Mouse (Mus musculus): ENCODE results near the gene Ace.

Ace gene

DNA sequence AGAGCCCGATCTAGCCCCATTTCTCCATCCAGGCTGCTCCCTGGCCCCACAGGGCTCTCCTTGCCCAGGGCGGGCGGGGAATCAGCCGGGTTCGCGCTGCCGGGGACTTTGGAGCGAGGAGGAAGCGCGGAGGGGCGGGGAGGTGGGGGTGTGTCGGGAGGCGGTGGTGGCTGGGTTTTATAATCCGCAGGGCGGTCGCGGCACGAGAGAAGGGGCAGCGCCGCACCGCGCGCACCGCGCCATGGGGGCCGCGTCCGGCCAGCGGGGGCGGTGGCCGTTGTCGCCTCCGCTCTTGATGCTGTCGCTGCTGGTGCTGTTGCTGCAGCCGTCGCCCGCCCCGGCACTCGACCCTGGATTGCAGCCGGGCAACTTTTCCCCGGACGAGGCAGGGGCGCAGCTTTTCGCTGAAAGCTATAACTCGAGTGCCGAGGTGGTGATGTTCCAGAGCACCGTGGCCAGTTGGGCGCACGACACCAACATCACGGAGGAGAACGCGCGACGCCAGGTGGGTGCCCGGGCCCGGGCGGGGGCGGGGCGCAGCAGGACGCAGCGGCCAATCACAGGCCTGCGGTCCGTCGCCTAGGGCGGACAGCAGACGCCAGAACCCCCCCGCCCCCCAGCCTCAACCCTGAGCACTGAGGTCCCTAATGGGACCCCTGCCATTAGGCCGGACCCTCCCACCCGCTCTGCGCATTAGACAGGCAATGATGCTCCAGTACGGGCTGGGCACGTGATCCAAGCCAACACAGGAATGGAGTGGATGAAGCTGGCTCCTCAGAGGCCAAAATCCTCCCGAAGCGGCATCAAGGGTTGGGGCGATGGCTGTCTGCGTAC is at the start of gene Ace:
Ace (plus strand) TSS at position 205 of the 834 bp plus-strand sequence.
- peak in 1 of 2 experiments; percentile 66 for DNase-seq (ENCODE audit: inconsistent age in 2 of 2, low spot score in 1 of 2)

DNA sequence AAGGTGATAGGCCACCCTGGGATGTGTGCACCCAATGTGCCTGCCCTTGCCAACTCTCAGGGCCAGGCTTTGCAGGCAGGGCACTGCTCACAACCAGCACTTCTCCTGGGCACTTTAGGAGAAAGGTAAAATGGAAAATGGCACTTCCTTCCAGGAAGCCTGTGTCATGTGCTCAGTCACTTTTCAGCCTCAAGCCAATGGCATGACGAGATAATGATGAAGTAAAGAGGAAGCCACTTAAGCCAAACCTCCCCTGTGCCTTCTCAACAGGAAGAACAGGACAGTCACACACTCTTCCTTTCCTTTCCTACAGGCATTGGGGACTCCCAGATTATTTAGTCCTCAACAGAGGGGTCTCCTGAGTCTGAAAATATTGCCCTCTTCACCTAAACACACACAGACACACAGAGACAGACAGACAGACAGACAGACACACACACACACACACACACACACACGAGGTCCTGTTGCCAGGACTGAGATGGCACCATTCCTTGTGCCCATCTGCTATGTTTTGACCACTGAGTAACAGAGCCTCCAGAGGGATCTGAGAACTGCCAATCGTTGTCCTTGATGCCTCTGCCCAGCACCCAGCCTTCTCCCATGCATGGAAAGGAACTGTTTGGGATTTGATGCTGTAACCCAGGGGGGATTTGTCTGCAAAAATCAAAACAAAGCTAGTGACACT is 47.5 kb upstream of the Ace start:
- no peak for DNase-seq (ENCODE audit: inconsistent age in 2 of 2, low spot score in 1 of 2)

DNA sequence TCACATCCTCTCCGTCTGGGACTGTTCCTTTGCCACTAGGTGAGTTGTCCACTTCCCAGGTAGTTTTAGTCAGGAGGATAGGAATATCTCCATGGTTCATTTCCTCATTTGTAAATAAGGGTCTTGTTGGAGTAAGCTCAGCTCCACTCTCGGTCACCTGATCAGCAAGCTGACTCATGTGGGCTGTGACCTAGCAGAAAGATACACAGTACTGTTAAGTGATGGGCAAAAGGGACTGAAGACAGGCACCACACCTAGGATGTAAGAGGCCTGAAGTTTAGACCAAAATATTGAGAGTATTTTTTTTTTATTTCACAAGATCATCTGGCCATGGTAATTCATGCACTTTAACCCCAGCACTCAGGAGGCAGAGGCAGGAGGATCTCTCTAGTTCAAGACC is 46.9 kb upstream of the Ace start:
- no peak for DNase-seq (ENCODE audit: inconsistent age in 2 of 2, low spot score in 1 of 2)

DNA sequence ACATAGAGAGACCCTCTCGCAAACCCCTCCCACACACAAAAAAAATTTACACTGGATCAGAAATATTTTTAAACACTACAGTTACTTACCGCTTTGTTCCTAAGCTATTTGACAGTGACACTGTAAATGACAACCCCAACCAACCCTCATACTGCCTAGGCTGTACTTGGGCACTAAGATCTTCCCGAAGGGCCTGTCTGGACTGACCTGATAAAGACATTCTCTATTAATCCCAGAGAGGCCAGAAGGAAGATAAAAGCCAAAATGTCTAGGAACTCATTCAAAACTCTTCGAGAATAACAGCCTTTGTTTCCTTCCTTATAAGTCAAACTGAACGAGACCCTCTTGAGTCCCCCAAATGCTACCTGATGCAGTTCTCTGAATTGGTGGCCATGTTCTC is 46.5 kb upstream of the Ace start:
- no peak for DNase-seq (ENCODE audit: inconsistent age in 2 of 2, low spot score in 1 of 2)

DNA sequence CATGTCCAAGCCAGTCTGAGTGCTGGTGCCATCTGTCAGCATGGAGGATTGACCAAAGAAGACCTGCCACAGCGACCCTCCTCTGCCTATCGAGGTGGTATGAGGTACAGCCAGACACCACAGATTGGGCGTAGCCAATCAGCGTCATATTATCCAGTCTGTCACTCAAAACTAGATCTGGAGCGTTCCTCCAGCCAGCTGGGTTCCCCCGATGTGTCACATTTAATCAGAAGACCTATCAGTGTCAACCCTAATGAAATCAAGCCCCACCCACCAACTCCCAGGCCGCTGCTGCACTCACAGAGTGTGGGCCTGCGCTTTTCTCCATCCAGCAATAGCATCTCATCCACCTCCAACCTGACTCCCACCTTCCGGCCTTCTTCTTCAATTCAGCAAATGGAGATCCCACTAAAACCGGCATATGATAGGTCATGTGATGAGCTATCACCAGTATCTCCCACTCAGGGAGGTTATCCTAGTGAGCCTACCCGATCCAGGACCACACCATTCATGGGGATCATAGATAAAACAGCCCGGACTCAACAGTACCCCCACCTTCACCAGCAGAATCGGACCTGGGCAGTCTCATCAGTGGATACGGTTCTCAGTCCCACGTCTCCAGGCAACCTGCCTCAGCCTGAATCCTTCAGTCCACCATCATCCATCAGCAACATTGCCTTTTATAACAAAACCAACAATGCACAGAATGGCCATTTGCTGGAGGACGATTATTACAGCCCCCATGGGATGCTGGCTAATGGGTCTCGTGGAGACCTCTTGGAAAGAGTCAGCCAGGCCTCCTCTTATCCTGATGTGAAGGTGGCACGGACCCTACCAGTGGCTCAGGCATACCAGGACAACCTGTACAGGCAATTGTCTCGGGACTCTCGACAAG is 44.7 kb upstream of the Ace start:
- DNase-seq (ENCODE audit: inconsistent age in 2 of 2, low spot score in 1 of 2), result no peak

DNA sequence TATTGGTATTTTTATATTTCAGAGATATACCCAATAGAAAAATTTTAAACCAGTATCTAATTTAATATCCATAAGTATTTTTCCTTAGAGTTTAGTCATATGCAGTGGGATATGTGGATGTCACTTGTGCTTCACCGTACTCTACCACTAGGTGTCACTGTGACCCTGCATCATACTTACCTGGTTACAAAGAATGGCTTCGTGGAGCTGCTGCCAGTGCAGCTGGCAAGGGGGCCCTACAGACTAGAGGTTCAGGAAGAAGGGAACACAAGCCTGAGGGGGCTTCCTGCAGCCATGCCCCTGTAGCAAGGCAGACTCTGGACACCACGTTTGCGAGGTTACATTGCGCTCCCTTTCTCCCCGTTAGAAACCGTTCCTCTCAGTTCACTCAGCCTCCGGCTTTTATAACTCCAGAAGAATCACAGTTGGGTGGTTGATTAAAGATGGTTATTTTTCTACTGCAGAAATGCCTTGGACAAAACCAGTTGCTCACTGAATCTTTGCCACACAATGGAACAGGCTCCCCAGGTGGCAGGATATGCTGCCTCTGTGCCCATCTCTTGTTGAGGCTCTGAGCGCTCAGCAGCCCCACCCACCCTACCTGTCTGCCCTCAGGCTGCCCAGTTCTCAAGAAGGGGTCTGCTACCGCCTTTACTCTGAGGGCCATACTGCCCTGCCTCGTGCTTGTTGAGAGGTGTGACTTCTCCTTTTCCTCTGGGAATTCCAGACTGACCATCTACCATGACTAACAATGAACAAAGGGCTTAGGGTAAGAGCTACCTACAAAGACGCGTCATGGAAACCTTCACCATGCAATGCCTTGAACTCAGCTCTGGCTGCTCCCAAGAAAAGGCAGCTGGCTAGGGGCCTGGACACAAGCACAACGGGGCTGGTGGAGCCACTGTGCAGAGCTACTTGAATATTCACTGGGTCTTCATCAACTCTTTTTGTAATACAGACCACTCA is 40.4 kb upstream of the Ace start:
- peak; percentile 66 to 91 for DNase-seq (ENCODE audit: inconsistent age in 2 of 2, low spot score in 1 of 2)

DNA sequence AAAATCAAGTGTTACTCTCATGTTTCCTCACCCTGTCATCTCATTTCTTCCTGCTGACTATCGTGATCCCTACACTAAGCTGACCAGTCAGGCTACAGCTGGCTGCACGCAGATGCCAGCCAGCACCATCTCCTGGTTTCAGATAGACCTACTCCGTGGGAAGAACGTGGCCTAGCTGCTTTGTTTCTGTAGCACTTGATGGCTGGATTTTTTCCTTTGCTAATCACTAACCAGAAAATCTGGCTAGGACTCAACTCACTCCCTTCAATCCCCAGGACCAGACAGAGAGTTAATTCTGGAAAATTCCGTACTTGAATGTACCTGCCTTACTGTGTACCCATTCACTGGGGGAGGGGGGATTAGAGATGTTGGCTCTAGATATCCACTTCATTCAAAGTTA is 39.6 kb upstream of the Ace start:
- DNase-seq (ENCODE audit: inconsistent age in 2 of 2, low spot score in 1 of 2), result no peak

DNA sequence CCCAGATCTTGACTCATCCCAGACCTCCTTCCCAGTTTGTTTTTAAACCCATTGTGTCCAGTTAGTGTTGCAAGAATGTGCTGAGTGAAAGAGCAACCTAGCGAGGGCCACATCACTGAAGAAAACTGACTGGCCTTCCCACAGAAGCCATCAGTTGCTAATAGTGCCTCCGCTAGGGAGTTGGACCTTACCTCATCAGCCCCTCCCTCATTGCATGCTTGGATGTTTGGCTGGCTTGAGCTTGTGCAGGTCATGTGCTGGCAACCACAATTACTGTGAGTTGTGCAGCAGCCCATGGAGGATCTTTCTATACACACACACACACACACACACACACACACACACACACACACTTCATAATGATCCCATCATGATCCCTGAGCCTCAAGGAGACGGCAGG is 36.4 kb upstream of the Ace start:
- no peak for DNase-seq (ENCODE audit: inconsistent age in 2 of 2, low spot score in 1 of 2)

DNA sequence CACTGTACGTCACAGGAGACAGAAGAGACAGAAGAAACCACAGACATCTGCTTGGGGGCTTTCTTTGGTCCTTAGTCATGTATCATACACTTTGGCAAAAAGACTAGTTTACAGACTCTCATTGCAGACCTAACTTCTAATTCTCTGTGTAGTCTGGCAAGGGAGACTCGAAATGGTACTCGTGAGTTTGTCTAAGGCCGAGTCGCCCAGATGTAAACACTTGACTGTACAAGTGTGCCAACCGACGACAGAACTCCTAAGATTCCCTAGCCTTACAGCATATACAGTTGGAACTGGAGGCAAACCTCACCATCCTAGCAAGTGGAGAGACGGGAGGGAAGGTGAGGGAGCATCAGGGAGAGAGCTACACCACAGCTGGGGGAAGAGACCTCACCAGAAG is 34.0 kb upstream of the Ace start:
- no peak for DNase-seq (ENCODE audit: inconsistent age in 2 of 2, low spot score in 1 of 2)

DNA sequence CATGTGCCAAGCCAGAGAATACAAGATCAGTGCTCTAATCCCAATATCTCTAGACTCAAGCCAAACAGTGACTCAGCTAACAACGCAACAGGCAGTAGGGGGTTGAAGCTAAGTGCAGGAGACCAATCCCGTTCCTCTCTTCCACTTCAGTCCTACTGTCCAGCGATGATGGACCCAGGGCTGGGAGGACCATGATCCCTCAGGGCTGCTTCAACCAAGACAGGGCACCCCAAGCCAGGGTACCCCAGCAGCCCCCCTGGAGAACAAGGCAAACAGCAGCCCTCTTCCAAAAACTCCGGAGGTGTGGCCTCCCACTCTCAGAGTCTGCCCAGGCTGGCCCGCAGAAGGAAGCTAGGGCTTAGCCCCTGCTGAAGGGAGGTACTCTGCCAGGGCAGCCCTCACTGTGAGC is 33.4 kb upstream of the Ace start:
- DNase-seq (ENCODE audit: inconsistent age in 2 of 2, low spot score in 1 of 2), result peak in 1 of 2 experiments; percentile 69

DNA sequence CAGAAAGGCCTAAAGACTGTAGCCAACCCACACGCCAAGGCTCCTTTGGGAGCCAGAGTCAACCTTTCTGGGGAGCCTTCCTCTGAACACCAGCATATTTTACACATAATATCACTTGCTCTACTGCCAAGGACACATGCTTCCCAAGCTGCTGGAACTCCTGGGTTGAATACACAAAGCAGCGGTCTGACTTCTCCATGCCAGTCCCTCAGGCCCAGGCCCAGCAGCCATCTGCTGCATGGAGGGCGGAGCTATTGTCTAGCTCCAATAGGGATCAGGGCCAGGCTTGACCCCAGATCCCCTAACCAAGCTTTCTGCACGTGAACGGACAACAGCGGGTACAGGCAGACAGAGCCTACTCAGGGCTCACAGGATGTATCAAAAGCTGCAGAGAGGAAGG is 32.9 kb upstream of the Ace start:
- DNase-seq (ENCODE audit: inconsistent age in 2 of 2, low spot score in 1 of 2), result peak; percentile 43 to 55

DNA sequence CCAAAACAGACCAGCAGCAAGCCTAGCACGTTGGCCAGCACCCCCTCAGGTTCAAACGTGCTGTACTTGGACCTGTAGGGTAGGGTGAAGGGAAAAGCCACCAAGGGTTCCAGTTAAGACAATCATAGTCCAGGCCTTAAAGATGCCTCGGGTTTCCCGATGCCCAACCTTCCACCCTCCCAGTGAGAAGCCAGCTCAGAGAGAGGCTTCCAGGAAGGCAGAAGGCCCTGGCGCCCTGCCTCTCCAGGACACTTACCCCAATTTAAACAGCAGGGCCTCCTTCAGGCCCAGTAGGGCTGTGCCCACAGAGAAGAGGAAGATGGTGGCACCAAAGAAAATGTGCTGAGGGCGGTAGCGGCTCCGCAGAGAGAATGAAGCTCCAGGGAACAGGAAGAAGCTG is 32.2 kb upstream of the Ace start:
- no peak for DNase-seq (ENCODE audit: inconsistent age in 2 of 2, low spot score in 1 of 2)

DNA sequence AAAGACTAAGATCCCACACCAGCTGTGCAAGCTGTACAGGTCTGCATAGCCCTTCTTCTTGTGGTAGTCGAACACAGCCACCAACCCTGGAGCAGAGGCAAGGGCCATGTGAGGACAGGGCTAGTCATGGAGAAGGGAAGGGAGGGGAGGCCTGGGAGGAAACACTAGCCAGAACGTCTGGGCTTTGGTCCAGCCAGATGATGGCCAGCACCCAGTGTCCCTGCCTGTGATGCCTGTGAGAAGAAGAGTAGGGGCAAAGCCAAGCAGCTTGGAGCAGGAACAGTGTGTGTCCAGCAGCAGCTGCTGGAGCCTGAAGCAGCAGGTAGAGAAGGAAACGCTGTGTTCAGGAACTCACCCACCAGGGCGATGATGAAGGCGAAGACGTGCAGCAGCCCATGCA is 31.5 kb upstream of the Ace start:
- DNase-seq (ENCODE audit: inconsistent age in 2 of 2, low spot score in 1 of 2), result peak; percentile 76 to 79

DNA sequence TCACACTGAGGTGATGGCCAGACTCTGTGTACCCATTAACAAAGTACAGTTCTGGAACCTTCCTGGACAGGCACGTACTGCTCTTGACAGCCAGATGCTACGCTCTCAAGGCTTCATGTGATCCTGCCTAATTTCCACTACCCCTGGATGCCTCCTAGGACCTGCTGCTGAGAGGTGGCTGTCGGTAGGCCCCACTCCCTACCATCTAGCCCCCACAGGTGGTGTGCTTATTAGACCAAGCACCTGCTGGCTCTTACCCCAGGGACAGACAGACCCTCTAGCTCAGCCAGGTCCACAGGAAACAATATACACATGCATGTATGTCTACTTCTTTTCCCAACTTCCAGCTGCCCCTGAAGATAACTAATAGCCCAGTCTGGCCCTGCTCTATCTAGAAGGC is 30.8 kb upstream of the Ace start:
- no peak for DNase-seq (ENCODE audit: inconsistent age in 2 of 2, low spot score in 1 of 2)

DNA sequence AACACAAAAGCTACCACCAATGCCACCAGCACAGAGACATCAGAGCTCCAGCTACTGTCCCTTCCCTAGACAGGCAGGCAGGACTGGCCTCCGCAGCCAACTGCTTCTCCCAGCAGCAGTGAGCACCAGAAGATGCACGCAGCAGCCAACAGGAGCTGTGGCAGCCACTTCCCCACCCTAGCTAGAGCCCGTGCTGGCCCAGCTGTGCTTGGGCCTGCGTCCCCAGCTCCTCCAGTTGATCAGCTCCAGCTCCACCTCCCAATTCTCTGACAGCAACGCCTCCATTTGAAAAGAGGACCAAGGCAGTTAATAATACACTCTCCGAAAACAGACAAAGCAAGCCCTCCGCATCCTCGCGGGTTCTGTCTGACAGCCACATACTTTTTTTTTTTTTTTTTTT is 29.0 kb upstream of the Ace start:
- no peak for DNase-seq (ENCODE audit: inconsistent age in 2 of 2, low spot score in 1 of 2)

DNA sequence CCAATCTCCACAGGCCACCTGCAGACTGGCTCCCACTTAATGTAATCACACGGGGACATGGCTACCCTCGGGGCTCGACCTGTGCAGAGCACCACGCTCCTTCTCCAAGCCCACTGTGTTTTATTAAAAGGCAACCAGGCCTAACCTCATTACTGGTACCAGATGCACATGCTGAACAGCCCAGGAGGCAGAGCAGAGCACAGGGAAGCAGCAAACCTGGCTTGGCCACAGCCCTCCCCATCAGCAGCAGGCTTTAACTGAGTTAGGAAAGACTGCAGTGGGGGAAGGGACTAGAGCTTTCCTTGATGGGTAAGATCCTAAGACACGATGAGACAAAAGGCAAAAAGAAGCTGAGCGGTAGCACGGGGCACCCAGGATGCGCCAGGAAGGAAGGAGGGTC is 25.8 kb upstream of the Ace start:
- DNase-seq (ENCODE audit: inconsistent age in 2 of 2, low spot score in 1 of 2), result peak; percentile 63 to 66

DNA sequence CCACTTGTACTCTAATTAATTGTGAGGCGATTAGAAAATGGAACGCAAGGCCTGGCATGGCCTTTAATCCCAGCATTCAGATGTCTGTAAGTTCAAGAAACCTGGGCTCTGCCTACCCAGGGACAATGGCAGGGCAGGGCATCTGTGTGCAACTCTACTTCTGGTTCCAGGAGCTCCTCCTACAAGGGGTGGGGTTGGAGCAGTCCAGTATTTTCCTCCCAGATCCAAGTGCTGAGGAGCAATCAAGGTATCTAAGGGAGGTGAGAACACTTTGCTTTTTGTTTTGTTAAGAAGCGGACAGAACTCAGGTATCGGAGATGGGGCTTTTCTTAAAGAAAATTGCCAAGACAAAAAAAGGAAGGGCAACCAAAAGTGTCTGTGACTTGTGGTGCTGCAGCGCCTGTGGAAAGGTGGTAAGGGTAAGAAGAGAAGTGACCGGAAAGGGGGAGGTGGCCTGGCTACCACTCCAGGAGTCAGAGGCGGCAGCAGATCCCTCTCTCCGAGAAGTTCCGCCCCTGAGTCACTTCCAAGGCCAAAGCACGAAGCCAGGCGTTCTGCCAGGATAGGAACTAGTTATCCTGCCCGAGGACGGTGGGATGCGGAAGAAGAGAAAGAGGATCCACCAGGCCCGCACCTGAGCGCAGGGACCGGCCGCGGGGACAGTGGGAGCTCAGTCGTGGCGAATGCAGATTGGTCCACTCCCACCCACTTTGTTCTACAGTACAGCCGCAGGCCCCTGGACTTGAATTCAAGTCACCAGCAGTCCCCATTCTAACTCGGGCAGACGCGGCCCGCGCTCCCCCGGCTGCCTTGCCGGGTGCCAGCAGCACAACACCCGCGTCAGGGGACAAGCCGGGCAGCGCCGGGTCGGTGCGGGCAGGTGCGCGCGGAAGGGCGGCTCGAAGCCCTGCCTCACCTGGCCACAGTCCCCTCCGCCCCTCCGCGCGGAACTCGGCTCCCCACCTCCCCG is 24.3 kb upstream of the Ace start:
- DNase-seq (ENCODE audit: inconsistent age in 2 of 2, low spot score in 1 of 2), result peak; percentile 84 to 93

DNA sequence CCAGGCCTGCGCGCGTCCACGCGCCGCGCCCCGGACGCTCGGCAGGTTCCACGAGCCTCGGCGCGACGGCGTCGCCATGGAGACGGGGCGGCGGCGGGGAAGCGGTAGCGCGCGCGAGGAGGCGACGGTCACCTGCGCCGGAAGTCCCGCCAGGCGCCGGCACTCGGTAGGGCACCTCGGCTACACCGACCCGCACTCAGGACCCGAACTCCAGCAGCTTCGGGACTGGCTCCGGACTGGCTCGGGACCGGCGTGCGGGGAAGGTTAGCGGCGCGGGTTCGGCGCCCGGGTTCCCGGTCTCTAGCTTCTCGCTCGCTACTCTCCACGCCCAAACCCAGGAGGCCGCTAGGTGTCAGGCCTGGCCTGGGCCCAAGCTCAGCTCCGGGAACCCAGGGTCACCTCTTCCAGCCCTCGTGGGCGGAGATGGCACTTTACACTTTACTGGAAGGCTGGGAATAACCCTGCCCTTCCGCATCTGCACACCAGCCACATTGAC is 23.6 kb upstream of the Ace start:
- peak; percentile 89 to 94 for DNase-seq (ENCODE audit: inconsistent age in 2 of 2, low spot score in 1 of 2)
